Mouse (Mus musculus) midbrain, postnatal 0 days (tissue): Measurements from ENCODE around the gene Nkap. TPM values are rescaled to one million over a fixed set of nuclear protein-coding genes. Genes with fewer than 3 reads are reported as not detected.

Experiments used
- ATAC-seq: fragments of 200-750 bp; cut with Nextera tagmentation; 2 replicates; pipeline ENCODE4 v1.8.0; 2017; ENCODE audit warnings: moderate number of reproducible peaks, mild to moderate bottlenecking, moderate TSS enrichment, moderate library complexity; ENCODE audit not compliant: low FRiP score
- DNase-seq: peaks from one replicate; pipeline ENCODE4 v3.0.0-alpha.2; 2015; ENCODE audit warnings: low spot score
- H3K27ac ChIP-seq: fragments of 300-500 bp; sonication (generic); 2 replicates; pipeline ENCODE4 v1.5.1; 2014; ENCODE audit warnings: low read depth, mild to moderate bottlenecking, low read length, mixed read lengths
- H3K27me3 ChIP-seq: fragments of 300-500 bp; sonication (generic); 2 replicates; pipeline ENCODE4 v1.6.1; 2014; ENCODE audit warnings: low read length, control low read depth, mixed read lengths; ENCODE audit not compliant: insufficient read depth
- H3K36me3 ChIP-seq: fragments of 300-500 bp; sonication (generic); 2 replicates; pipeline ENCODE4 v1.6.1; 2014; ENCODE audit warnings: low read length, control low read depth, mixed read lengths; ENCODE audit not compliant: insufficient read depth
- H3K4me1 ChIP-seq: fragments of 300-500 bp; sonication (generic); 2 replicates; pipeline ENCODE4 v1.6.1; 2014; ENCODE audit warnings: mild to moderate bottlenecking, control low read depth, antibody characterized with exemption, low read length, mixed read lengths; ENCODE audit not compliant: insufficient read depth
- H3K4me2 ChIP-seq: fragments of 300-500 bp; sonication (generic); 2 replicates; pipeline ENCODE4 v1.6.1; 2014; ENCODE audit warnings: low read depth, mild to moderate bottlenecking, low read length, mixed read lengths; ENCODE audit not compliant: poor library complexity, severe bottlenecking
- H3K4me3 ChIP-seq: fragments of 300-500 bp; sonication (generic); 2 replicates; pipeline ENCODE4 v1.5.1; 2014; ENCODE audit warnings: low read depth, mild to moderate bottlenecking, low read length, moderate library complexity
- H3K9ac ChIP-seq: fragments of 300-500 bp; sonication (generic); replicated peaks from 2 replicates; pipeline ENCODE4 v1.6.1; 2014; ENCODE audit warnings: mild to moderate bottlenecking, low read length, moderate library complexity, mixed read lengths; ENCODE audit not compliant: poor library complexity, severe bottlenecking
- H3K9me3 ChIP-seq: fragments of 300-500 bp; sonication (generic); 2 replicates; pipeline ENCODE4 v1.6.1; 2016; ENCODE audit warnings: low read length, control low read depth
- CTCF ChIP-seq: IDR thresholded peaks from 2 replicates; pipeline ENCODE4 v1.5.1; 2016; ENCODE audit warnings: antibody characterized with exemption, mild to moderate bottlenecking
- WGBS: fragments of 180-500 bp; shearing (Covaris S2); extraction: QIAGEN DNeasy Blood & Tissue Kit; methylation state at CpG from one replicate; pipeline ENCODE4 v1.1.7; 2014; 5-methylcytosine and 5-hydroxymethylcytosine counted together
- polyA plus RNA-seq: library from polyadenylated mRNA; unstranded; fragments of >200 nt; fragmentation: Nextera tagmentation; extraction: Ambion mirVana; gene quantifications from 2 replicates; pipeline ENCODE4 v1.2.1, GENCODE M21; 2015
- total RNA-seq: library from RNA; depleted of rRNA; stranded (reverse); fragments of >200 nt; gene quantifications from 2 replicates; pipeline ENCODE4 v1.2.3, GENCODE M21; 2014

Nkap gene
- total and polyA plus RNA-seq, 2 experiments from 2014 or later = 28.2 to 31.8 TPM

GRCm38 (mm10) chrX:37085665-37086064, 40.9 kb upstream of the Nkap start:
- no peaks in the 10 kb centered on the region for H3K27me3 ChIP-seq
- ATAC-seq = peak; percentile 47
- no peak for TF ChIP-seq CTCF
- no peaks in the 10 kb centered on the region for H3K36me3 ChIP-seq
- H3K9me3 ChIP-seq = no peaks in the 10 kb centered on the region
- H3K27ac ChIP-seq = peak overlapping the region; percentile 78
- no peak for DNase-seq
- peak overlapping the region; percentile 54 for H3K4me2 ChIP-seq
- H3K4me1 ChIP-seq = no peaks in the 10 kb centered on the region
- H3K9ac ChIP-seq = 0 out of 2 replicates have a peak overlapping the region, but pooled peaks have one; percentile 24
- peak overlapping the region; percentile 49 for H3K4me3 ChIP-seq
- WGBS = 13% methylated on average over 9 of the region's 9 CpGs

- no peak overlapping the region for H3K4me3 ChIP-seq
- no peaks in the 10 kb centered on the region for H3K9me3 ChIP-seq
- no peak overlapping the region for H3K9ac ChIP-seq
- no peak for DNase-seq
- H3K27me3 ChIP-seq = no peaks in the 10 kb centered on the region
- 88% methylated on average over 1 of the region's 1 CpGs for WGBS
- H3K27ac ChIP-seq = no peak overlapping the region
- no peak for ATAC-seq
- no peaks in the 10 kb centered on the region; the same call in 1 of the 2 replicates for H3K36me3 ChIP-seq
- TF ChIP-seq CTCF = no peak
- no peak overlapping the region for H3K4me2 ChIP-seq
- H3K4me1 ChIP-seq = no peaks in the 10 kb centered on the region
Measured at GRCm38 (mm10) chrX:37088778-37089177, 37.8 kb upstream of the Nkap start.

- WGBS = 98% methylated on average over 3 of the region's 3 CpGs
- Histone ChIP-seq H3K9ac (no peak overlapping the region), H3K4me3 (no peak overlapping the region), H3K4me2 (no peak overlapping the region), H3K9me3 (no peaks in the 10 kb centered on the region), H3K36me3 (no peaks in the 10 kb centered on the region; the same call in 1 of the 2 replicates), H3K27me3 (no peaks in the 10 kb centered on the region), H3K4me1 (no peaks in the 10 kb centered on the region), H3K27ac (no peak overlapping the region)
- DNase-seq = no peak
- no peak for ATAC-seq
- TF ChIP-seq CTCF = no peak
Measured at GRCm38 (mm10) chrX:37091457-37091856, 35.1 kb upstream of the Nkap start.

GRCm38 (mm10) chrX:37095106-37095768, 31.4 kb upstream of the Nkap start:
- Histone ChIP-seq H3K36me3 (no peaks in the 10 kb centered on the region; the same call in 1 of the 2 replicates), H3K4me3 (no peak overlapping the region), H3K27ac (no peak overlapping the region), H3K4me1 (no peaks in the 10 kb centered on the region), H3K4me2 (no peak overlapping the region), H3K9me3 (no peaks in the 10 kb centered on the region), H3K27me3 (no peaks in the 10 kb centered on the region), H3K9ac (no peak overlapping the region)
- ATAC-seq = no peak
- 94% methylated on average over 11 of the region's 11 CpGs for WGBS
- DNase-seq = no peak
- no peak for TF ChIP-seq CTCF

- Histone ChIP-seq H3K27ac (no peak overlapping the region), H3K4me2 (no peak overlapping the region), H3K36me3 (no peaks in the 10 kb centered on the region), H3K9ac (no peak overlapping the region), H3K9me3 (no peaks in the 10 kb centered on the region), H3K4me1 (no peaks in the 10 kb centered on the region), H3K27me3 (no peaks in the 10 kb centered on the region), H3K4me3 (no peak overlapping the region)
- 89% methylated on average over 3 of the region's 3 CpGs for WGBS
- ATAC-seq (no peak), DNase-seq (no peak)
- no peak for TF ChIP-seq CTCF
Measured at GRCm38 (mm10) chrX:37098681-37099080, 27.9 kb upstream of the Nkap start.

GRCm38 (mm10) chrX:37103826-37104225, 22.8 kb upstream of the Nkap start:
- no peak overlapping the region for H3K4me2 ChIP-seq
- no peak overlapping the region for H3K27ac ChIP-seq
- no peaks in the 10 kb centered on the region for H3K9me3 ChIP-seq
- ATAC-seq = no peak
- no peaks in the 10 kb centered on the region for H3K27me3 ChIP-seq
- H3K36me3 ChIP-seq = no peaks in the 10 kb centered on the region
- TF ChIP-seq CTCF = peak; percentile 45
- H3K4me3 ChIP-seq = no peak overlapping the region
- WGBS = 83% methylated on average over 2 of the region's 2 CpGs
- H3K9ac ChIP-seq = no peak overlapping the region
- DNase-seq = no peak
- no peaks in the 10 kb centered on the region for H3K4me1 ChIP-seq
